Mouse (Mus musculus): ENCODE data around the gene Lgals3. TPM values are rescaled to one million over a fixed set of nuclear protein-coding genes. Genes with fewer than 3 reads are reported as not detected.
"Not testable (repeated sequence)": the region's sequence is repeated elsewhere in the genome, so short reads cannot be mapped to it uniquely, and the experiment has no call there.

Gene Lgals3
- total RNA-seq (2015) (1,575 and 1,670 TPM in 2 replicates), total RNA-seq (2017) (496 and 508 TPM in 2 replicates)

- peak; percentile 35; the same call in 1 of the 2 replicates for ATAC-seq (ENCODE audit: poor library complexity, severe bottlenecking)
Measured at GRCm38 (mm10) chr14:47367461-47367860, at the start of gene Lgals3. Gene Lgals3 (plus strand): TSS chr14:47367751.

GRCm38 (mm10) chr14:47319362-47319761 lies 48.2 kb upstream of the Lgals3 start:
- ATAC-seq (ENCODE audit: poor library complexity, severe bottlenecking), result no peak

- not testable (repeated sequence) for ATAC-seq (ENCODE audit: poor library complexity, severe bottlenecking)
Measured at GRCm38 (mm10) chr14:47321581-47321980, 46.0 kb upstream of the Lgals3 start.

GRCm38 (mm10) chr14:47325965-47326761 lies 41.4 kb upstream of the Lgals3 start:
- no peak for ATAC-seq (ENCODE audit: poor library complexity, severe bottlenecking)

GRCm38 (mm10) chr14:47327347-47327746 lies 40.2 kb upstream of the Lgals3 start:
- peak; percentile 97 for ATAC-seq (ENCODE audit: poor library complexity, severe bottlenecking)

GRCm38 (mm10) chr14:47331920-47332319 lies 35.6 kb upstream of the Lgals3 start:
- ATAC-seq (ENCODE audit: poor library complexity, severe bottlenecking), result no peak

GRCm38 (mm10) chr14:47334819-47335218 lies 32.7 kb upstream of the Lgals3 start:
- peak; percentile 88 for ATAC-seq (ENCODE audit: poor library complexity, severe bottlenecking)

GRCm38 (mm10) chr14:47335300-47335699 lies 32.3 kb upstream of the Lgals3 start:
- no peak for ATAC-seq (ENCODE audit: poor library complexity, severe bottlenecking)

GRCm38 (mm10) chr14:47340231-47340925 lies 27.2 kb upstream of the Lgals3 start:
- ATAC-seq (ENCODE audit: poor library complexity, severe bottlenecking), result no peak

- peak; percentile 40; the same call in 1 of the 2 replicates for ATAC-seq (ENCODE audit: poor library complexity, severe bottlenecking)
Measured at GRCm38 (mm10) chr14:47341811-47342291, 25.7 kb upstream of the Lgals3 start.

- ATAC-seq (ENCODE audit: poor library complexity, severe bottlenecking), result no peak
Measured at GRCm38 (mm10) chr14:47346715-47347114, 20.8 kb upstream of the Lgals3 start.

- ATAC-seq (ENCODE audit: poor library complexity, severe bottlenecking), result no peak
Measured at GRCm38 (mm10) chr14:47350974-47351373, 16.6 kb upstream of the Lgals3 start.

GRCm38 (mm10) chr14:47352272-47352671 lies 15.3 kb upstream of the Lgals3 start:
- ATAC-seq (ENCODE audit: poor library complexity, severe bottlenecking), result no peak

GRCm38 (mm10) chr14:47353240-47353639 lies 14.3 kb upstream of the Lgals3 start:
- no peak for ATAC-seq (ENCODE audit: poor library complexity, severe bottlenecking)

- peak; percentile 96 for ATAC-seq (ENCODE audit: poor library complexity, severe bottlenecking)
Measured at GRCm38 (mm10) chr14:47354111-47354577, 13.4 kb upstream of the Lgals3 start.

- no peak for ATAC-seq (ENCODE audit: poor library complexity, severe bottlenecking)
Measured at GRCm38 (mm10) chr14:47354948-47355347, 12.6 kb upstream of the Lgals3 start.

GRCm38 (mm10) chr14:47356622-47357021 lies 10.9 kb upstream of the Lgals3 start:
- no peak for ATAC-seq (ENCODE audit: poor library complexity, severe bottlenecking)

- ATAC-seq (ENCODE audit: poor library complexity, severe bottlenecking), result peak; percentile 69
Measured at GRCm38 (mm10) chr14:47359610-47360009, 7.9 kb upstream of the Lgals3 start.

- peak; percentile 33 for ATAC-seq (ENCODE audit: poor library complexity, severe bottlenecking)
Measured at GRCm38 (mm10) chr14:47361418-47361817, 6.1 kb upstream of the Lgals3 start.

GRCm38 (mm10) chr14:47361899-47362298 lies 5.7 kb upstream of the Lgals3 start:
- peak; percentile 67 for ATAC-seq (ENCODE audit: poor library complexity, severe bottlenecking)

GRCm38 (mm10) chr14:47364742-47365449 lies 2.7 kb upstream of the Lgals3 start:
- peak; percentile 31; the same call in 1 of the 2 replicates for ATAC-seq (ENCODE audit: poor library complexity, severe bottlenecking)

Data from megakaryocyte, adult 5-6 weeks (primary cell).